8 mouse cellular contexts compared by ENCODE assay signal in genomic region chr17:3313711-3314624, GRCm38 (mm10). TPM values are rescaled to one million over a fixed set of nuclear protein-coding genes. Genes with fewer than 3 reads are reported as not detected.
A peak's percentile ranks its signal among the peaks of the same experiment; 100 is the strongest.
DNase-seq lines count a peak whose midpoint lies in the region; ATAC-seq and TF ChIP-seq lines count a peak whose summit lies in the region.

No protein-coding gene starts in this region.

- DNase-seq in adrenal gland, adult (ENCODE audit: inconsistent age in 2 of 2, low spot score in 1 of 2): peak; percentile 82 to 92
- peak; percentile 85 for DNase-seq in gastrocnemius, postnatal 25 days
- peak; percentile 92 for DNase-seq in intestine, embryonic 14.5 days (ENCODE audit: low spot score)
- DNase-seq in left cerebral cortex, postnatal 4 days: peak; percentile 78
- peak; percentile 99 for DNase-seq in midbrain, embryonic 11.5 days (ENCODE audit: low spot score, missing footprints)
- peak; percentile 79 for DNase-seq in right cerebral cortex, postnatal 4 days
- DNase-seq in urinary bladder, postnatal 4 days (ENCODE audit: low spot score in 2 of 2): peak; percentile 77 to 81

- H3K4me2 ChIP-seq in intestine, embryonic 14.5 days (ENCODE audit: low read length): peak overlapping the region; percentile 49
- peak overlapping the region; percentile 46 for H3K4me2 ChIP-seq in midbrain, embryonic 11.5 days

- intact Hi-C loops in left cerebral cortex, postnatal 4 days (cut with DNase I): no loop called here

- H3K9me3 ChIP-seq in intestine, embryonic 14.5 days (ENCODE audit: control insufficient read depth, low read length): no peaks in the 10 kb centered on the region
- no peaks in the 10 kb centered on the region for H3K9me3 ChIP-seq in midbrain, embryonic 11.5 days (ENCODE audit: control insufficient read depth, low read length)

- peak; percentile 94 for ATAC-seq in intestine, embryonic 14.5 days (replicated peaks; ENCODE audit: low FRiP score, low TSS enrichment, low read depth)
- ATAC-seq in midbrain, embryonic 11.5 days (ENCODE audit: low FRiP score): peak; percentile 97

- H3K36me3 ChIP-seq in intestine, embryonic 14.5 days (ENCODE audit: control insufficient read depth, insufficient read depth, low read length): no peaks in the 10 kb centered on the region
- H3K36me3 ChIP-seq in midbrain, embryonic 11.5 days (ENCODE audit: control insufficient read depth, insufficient read depth, low read length): no peaks in the 10 kb centered on the region

- no peaks in the 10 kb centered on the region for H3K27me3 ChIP-seq in intestine, embryonic 14.5 days (replicated peaks; ENCODE audit: control insufficient read depth, insufficient read depth, low read length)
- H3K27me3 ChIP-seq in midbrain, embryonic 11.5 days (ENCODE audit: control insufficient read depth, insufficient read depth, low read length): no peaks in the 10 kb centered on the region; the same call in 1 of the 2 replicates

- H3K4me1 ChIP-seq in cortical plate, adult 2 months (ENCODE audit: control insufficient read depth, insufficient read depth, low read length): no peaks in the 10 kb centered on the region
- H3K4me1 ChIP-seq in intestine, embryonic 14.5 days (replicated peaks; ENCODE audit: control insufficient read depth, insufficient read depth, low read length): peaks cover 4% of the 10 kb centered on the region; the same call in 1 of the 2 replicates
- no peaks in the 10 kb centered on the region for H3K4me1 ChIP-seq in midbrain, embryonic 11.5 days (ENCODE audit: control insufficient read depth, insufficient read depth, low read length)

- TF ChIP-seq POLR2A in cortical plate, adult 2 months (IDR thresholded peaks at IDR 0.05; ENCODE audit: extremely low read depth, insufficient read depth, low read length): no peak

- WGBS in intestine, embryonic 14.5 days: 7% methylated on average over 60 of the region's 60 CpGs
- WGBS in midbrain, embryonic 11.5 days: 5% methylated on average over 59 of the region's 60 CpGs

- peak overlapping the region; percentile 22 for H3K9ac ChIP-seq in intestine, embryonic 14.5 days (ENCODE audit: low read length)
- H3K9ac ChIP-seq in midbrain, embryonic 11.5 days (ENCODE audit: low read length): peak overlapping the region; percentile 41; the same call in 1 of the 2 replicates

- peak overlapping the region; percentile 50 for H3K4me3 ChIP-seq in cortical plate, adult 2 months (ENCODE audit: insufficient read depth, low read length)
- peak overlapping the region; percentile 30 for H3K4me3 ChIP-seq in intestine, embryonic 14.5 days (ENCODE audit: low read depth, low read length)
- peak overlapping the region; percentile 19 for H3K4me3 ChIP-seq in midbrain, embryonic 11.5 days (ENCODE audit: low read depth, low read length)

- no peak overlapping the region for H3K27ac ChIP-seq in cortical plate, adult 2 months (ENCODE audit: insufficient read depth, low read length)
- H3K27ac ChIP-seq in intestine, embryonic 14.5 days (ENCODE audit: low read depth): peak overlapping the region; percentile 44; the same call in 1 of the 2 replicates
- no peak overlapping the region for H3K27ac ChIP-seq in midbrain, embryonic 11.5 days (ENCODE audit: low read depth, low read length)

- no peak for TF ChIP-seq CTCF in cortical plate, adult 2 months (IDR thresholded peaks at IDR 0.05; ENCODE audit: extremely low read depth, insufficient read depth, low read length)

RNA-seq across cellular contexts. Expression of gene Tiam2, which starts 12.4 kb away (rescaled TPM):
- polyA plus RNA-seq in cortical plate, adult 2 months (2012; rRNA removed): 65.3 and 75.3 TPM in 2 replicates
- 1 to 10 TPM; 2.7 to 3.8 TPM for total RNA-seq in gastrocnemius, postnatal 25 days (2021)
- polyA plus RNA-seq in intestine, embryonic 14.5 days (2014; fragmentation: Nextera tagmentation; extraction: Ambion mirVana): 5.7 and 6.1 TPM in 2 replicates
- 100 to 1,000 TPM in 1 of 2 experiments, 10 to 100 TPM in 1; 89.3 to 104 TPM for total RNA-seq in left cerebral cortex, postnatal 4 days (2021)
- polyA plus RNA-seq in midbrain, embryonic 11.5 days (2014; fragmentation: Nextera tagmentation; extraction: Ambion mirVana): 2.5 and 3.0 TPM in 2 replicates
